Mouse (Mus musculus): ENCODE results near the gene Gm7792. TPM values are rescaled to one million over a fixed set of nuclear protein-coding genes. Genes with fewer than 3 reads are reported as not detected.

Gene Gm7792
- polyA plus RNA-seq (2012; rRNA removed) = not detected in 2 replicates

GRCm38 (mm10) chr5:93843476-93843875 is at the start of gene Gm7792:
TSS of gene Gm7792 (plus strand) at chr5:93843776.

Other genes starting within 250 kb of the Gm7792 start
- gene C87414, start 172.2 kb upstream of the Gm7792 start, polyA plus RNA-seq (2012; rRNA removed) = not detected in 2 replicates
- not detected in 2 replicates for gene Gm16429, start 85.3 kb downstream of the Gm7792 start, polyA plus RNA-seq (2012; rRNA removed)
- not detected in 2 replicates for gene BC061212, start 226.8 kb downstream of the Gm7792 start, polyA plus RNA-seq (2012; rRNA removed)
- not detected in 2 replicates for gene Gm6351, start 232.6 kb downstream of the Gm7792 start, polyA plus RNA-seq (2012; rRNA removed)